Mouse (Mus musculus) stomach, embryonic 15.5 days (tissue): ENCODE data around the gene Map6. TPM values are rescaled to one million over a fixed set of nuclear protein-coding genes. Genes with fewer than 3 reads are reported as not detected.

Experiments
- ATAC-seq: fragments of 200-750 bp; cut with Nextera tagmentation; 2 replicates; pipeline ENCODE4 v1.8.0; 2017; ENCODE audit warnings: low read depth, moderate number of reproducible peaks, moderate TSS enrichment; ENCODE audit not compliant: insufficient read depth, low FRiP score
- H3K27ac ChIP-seq: fragments of 300-500 bp; sonication (generic); 2 replicates; pipeline ENCODE4 v1.5.1; 2015; ENCODE audit warnings: mild to moderate bottlenecking, inconsistent platforms
- H3K27me3 ChIP-seq: fragments of 300-500 bp; sonication (generic); replicated peaks from 2 replicates; pipeline ENCODE4 v1.6.1; 2015; ENCODE audit warnings: inconsistent platforms
- H3K36me3 ChIP-seq: fragments of 300-500 bp; sonication (generic); 2 replicates; pipeline ENCODE4 v1.6.1; 2015; ENCODE audit warnings: inconsistent platforms
- H3K4me1 ChIP-seq: fragments of 300-500 bp; sonication (generic); 2 replicates; pipeline ENCODE4 v1.6.1; 2015; ENCODE audit warnings: inconsistent platforms
- H3K4me2 ChIP-seq: fragments of 300-500 bp; sonication (generic); 2 replicates; pipeline ENCODE4 v1.6.1; 2015; ENCODE audit warnings: mild to moderate bottlenecking, inconsistent platforms
- H3K4me3 ChIP-seq: fragments of 300-500 bp; sonication (generic); replicated peaks from 2 replicates; pipeline ENCODE4 v1.5.1; 2015; ENCODE audit warnings: inconsistent platforms
- H3K9ac ChIP-seq: fragments of 300-500 bp; sonication (generic); 2 replicates; pipeline ENCODE4 v1.6.1; 2015; ENCODE audit warnings: inconsistent platforms
- H3K9me3 ChIP-seq: fragments of 300-500 bp; sonication (generic); 2 replicates; pipeline ENCODE4 v1.6.1; 2016; ENCODE audit warnings: inconsistent platforms
- WGBS: fragments of 180-500 bp; shearing (Covaris S2); methylation state at CpG from one replicate; pipeline ENCODE4 v1.1.7; 2015; 5-methylcytosine and 5-hydroxymethylcytosine counted together
- polyA plus RNA-seq: library from polyadenylated mRNA; unstranded; fragments of >200 nt; fragmentation: Nextera tagmentation; extraction: Ambion mirVana; gene quantifications from 2 replicates; pipeline ENCODE4 v1.2.1, GENCODE M21; 2015

The Map6 gene
- polyA plus RNA-seq, 1 experiment from 2014 or later = 6.7 TPM

DNA sequence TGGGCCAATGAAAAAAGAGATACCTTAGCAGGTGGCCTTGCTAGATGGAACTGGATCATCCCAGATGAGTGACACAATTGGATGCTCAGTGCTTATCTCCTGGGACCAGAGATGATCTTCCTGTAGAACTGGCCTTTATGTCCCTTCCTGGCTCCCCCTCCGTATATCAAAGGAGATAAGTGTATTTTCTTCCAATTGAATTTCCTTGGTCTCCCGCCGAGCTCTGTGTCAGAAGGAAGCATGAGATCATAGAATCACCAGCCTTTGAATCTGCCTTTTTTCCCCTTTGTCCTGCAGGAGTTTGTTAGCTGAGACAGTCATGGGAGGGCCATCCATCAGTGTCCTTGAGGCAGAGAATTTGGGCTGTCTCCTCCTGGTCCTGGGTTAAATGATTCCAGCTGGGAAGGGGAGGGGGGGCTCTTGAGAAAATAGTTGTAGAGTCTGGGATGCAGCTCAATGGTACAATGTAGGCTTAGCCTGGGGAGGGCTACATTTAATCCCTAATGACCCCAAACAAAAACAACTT is 33.5 kb downstream of the Map6 start:
- WGBS = 33% methylated on average over 3 of the region's 3 CpGs
- H3K27me3 ChIP-seq = no peaks in the 10 kb centered on the region
- ATAC-seq = no peak

DNA sequence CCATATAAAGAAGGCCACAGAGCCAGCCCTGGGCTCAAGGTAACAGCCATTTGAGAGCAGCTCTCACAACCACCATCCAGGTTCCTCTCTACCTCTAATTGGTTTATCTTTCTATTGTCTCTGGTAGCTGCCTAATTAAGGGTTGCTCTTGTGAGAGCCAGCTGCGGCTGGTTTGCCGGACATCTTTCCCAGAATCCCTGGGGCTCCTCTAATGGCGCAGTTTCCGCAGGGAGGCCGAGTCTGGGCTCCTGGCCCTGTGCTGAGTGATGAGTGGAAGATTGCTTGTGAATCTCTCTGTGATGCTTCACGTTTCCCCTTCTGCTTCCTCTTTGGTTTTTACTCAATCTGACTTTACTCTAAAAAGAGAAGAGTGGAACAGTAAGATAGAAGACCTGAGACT is 36.8 kb downstream of the Map6 start:
- Histone ChIP-seq H3K4me3 (no peak overlapping the region), H3K4me2 (no peak overlapping the region), H3K4me1 (peaks cover 11% of the 10 kb centered on the region), H3K9me3 (no peaks in the 10 kb centered on the region), H3K27ac (no peak overlapping the region), H3K9ac (no peak overlapping the region), H3K27me3 (no peaks in the 10 kb centered on the region), H3K36me3 (no peaks in the 10 kb centered on the region)
- WGBS = 61% methylated on average over 6 of the region's 6 CpGs
- ATAC-seq = no peak

More for the DNA sequence above, 33.5 kb downstream of the Map6 start:
- no peak overlapping the region for H3K4me3 ChIP-seq
- no peak overlapping the region for H3K9ac ChIP-seq
- peaks cover 7% of the 10 kb centered on the region for H3K4me1 ChIP-seq
- no peaks in the 10 kb centered on the region for H3K36me3 ChIP-seq
- H3K4me2 ChIP-seq = no peak overlapping the region
- no peak overlapping the region for H3K27ac ChIP-seq
- H3K9me3 ChIP-seq = no peaks in the 10 kb centered on the region

GRCm38 (mm10) chr7:99304949-99305372 is 37.7 kb downstream of the Map6 start:
- peak; percentile 59; the same call in 1 of the 2 replicates for ATAC-seq
- H3K36me3 ChIP-seq = no peaks in the 10 kb centered on the region
- 54% methylated on average over 5 of the region's 5 CpGs for WGBS
- H3K27me3 ChIP-seq = no peaks in the 10 kb centered on the region
- peaks cover 11% of the 10 kb centered on the region for H3K4me1 ChIP-seq
- H3K9me3 ChIP-seq = no peaks in the 10 kb centered on the region
- H3K4me2 ChIP-seq = no peak overlapping the region
- H3K4me3 ChIP-seq = no peak overlapping the region
- H3K27ac ChIP-seq = no peak overlapping the region
- H3K9ac ChIP-seq = no peak overlapping the region

DNA sequence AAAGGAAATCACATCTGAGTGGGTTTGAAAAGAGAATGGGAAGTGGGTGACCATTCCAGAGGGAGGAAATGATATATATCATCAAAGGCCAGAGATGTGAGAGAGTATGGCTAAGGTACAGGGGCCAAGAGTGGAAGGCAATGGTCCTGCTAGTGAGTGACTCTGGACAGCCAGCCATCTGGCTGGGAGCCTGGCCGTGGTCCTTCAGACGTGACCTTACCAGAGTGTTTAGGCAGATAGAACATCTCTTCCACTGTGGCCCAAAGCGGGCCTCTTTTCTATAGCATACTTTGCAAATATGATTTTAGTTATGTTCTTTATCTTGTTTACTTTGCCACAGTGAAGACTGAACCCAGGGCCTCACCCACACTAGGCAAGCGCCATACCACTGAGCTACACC is 38.4 kb downstream of the Map6 start:
- Histone ChIP-seq H3K9ac (no peak overlapping the region), H3K4me1 (peaks cover 11% of the 10 kb centered on the region), H3K9me3 (no peaks in the 10 kb centered on the region), H3K4me3 (no peak overlapping the region), H3K36me3 (no peaks in the 10 kb centered on the region), H3K27ac (no peak overlapping the region), H3K4me2 (no peak overlapping the region), H3K27me3 (no peaks in the 10 kb centered on the region)
- WGBS = 72% methylated on average over 4 of the region's 4 CpGs
- no peak for ATAC-seq

- Histone ChIP-seq H3K4me1 (peaks cover 11% of the 10 kb centered on the region), H3K9me3 (no peaks in the 10 kb centered on the region), H3K27me3 (no peaks in the 10 kb centered on the region), H3K27ac (no peak overlapping the region), H3K4me3 (no peak overlapping the region), H3K9ac (no peak overlapping the region), H3K36me3 (no peaks in the 10 kb centered on the region), H3K4me2 (no peak overlapping the region)
- 53% methylated on average over 3 of the region's 3 CpGs for WGBS
- ATAC-seq = no peak
Observed at GRCm38 (mm10) chr7:99306640-99307039, 39.4 kb downstream of the Map6 start.

DNA sequence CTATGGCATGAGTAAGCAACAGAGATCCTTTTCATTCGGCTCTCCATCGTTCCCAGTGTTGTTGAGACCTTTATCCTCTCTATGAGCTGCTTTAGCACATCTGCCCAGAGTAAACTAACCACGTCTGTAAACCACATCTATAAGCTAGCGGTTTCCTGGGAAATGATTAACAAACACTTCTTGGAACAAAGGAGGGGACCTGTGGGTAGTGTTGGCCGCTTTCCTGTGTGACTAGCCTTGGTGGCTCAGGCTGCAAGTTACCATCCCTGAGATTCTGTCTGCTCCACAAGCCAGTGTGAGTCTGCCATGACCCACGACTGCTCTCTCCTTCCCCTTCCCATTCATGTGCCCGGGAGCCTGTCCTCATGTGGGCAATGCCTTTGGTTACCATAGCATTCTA is 44.2 kb downstream of the Map6 start:
- no peaks in the 10 kb centered on the region for H3K36me3 ChIP-seq
- H3K9ac ChIP-seq = no peak overlapping the region
- H3K27me3 ChIP-seq = no peaks in the 10 kb centered on the region
- H3K9me3 ChIP-seq = no peaks in the 10 kb centered on the region
- 49% methylated on average over 7 of the region's 7 CpGs for WGBS
- H3K4me3 ChIP-seq = no peak overlapping the region
- H3K4me2 ChIP-seq = no peak overlapping the region
- 0 out of 2 replicates have a peak, but pooled peaks cover 6% of the 10 kb centered on the region for H3K4me1 ChIP-seq
- no peak for ATAC-seq
- no peak overlapping the region for H3K27ac ChIP-seq

GRCm38 (mm10) chr7:99312058-99312457 is 44.8 kb downstream of the Map6 start:
- Histone ChIP-seq H3K9ac (no peak overlapping the region), H3K27ac (no peak overlapping the region), H3K36me3 (no peaks in the 10 kb centered on the region), H3K4me1 (0 out of 2 replicates have a peak, but pooled peaks cover 6% of the 10 kb centered on the region), H3K27me3 (no peaks in the 10 kb centered on the region), H3K4me2 (no peak overlapping the region), H3K9me3 (no peaks in the 10 kb centered on the region), H3K4me3 (no peak overlapping the region)
- no peak for ATAC-seq
- WGBS = 58% methylated on average over 4 of the region's 4 CpGs

DNA sequence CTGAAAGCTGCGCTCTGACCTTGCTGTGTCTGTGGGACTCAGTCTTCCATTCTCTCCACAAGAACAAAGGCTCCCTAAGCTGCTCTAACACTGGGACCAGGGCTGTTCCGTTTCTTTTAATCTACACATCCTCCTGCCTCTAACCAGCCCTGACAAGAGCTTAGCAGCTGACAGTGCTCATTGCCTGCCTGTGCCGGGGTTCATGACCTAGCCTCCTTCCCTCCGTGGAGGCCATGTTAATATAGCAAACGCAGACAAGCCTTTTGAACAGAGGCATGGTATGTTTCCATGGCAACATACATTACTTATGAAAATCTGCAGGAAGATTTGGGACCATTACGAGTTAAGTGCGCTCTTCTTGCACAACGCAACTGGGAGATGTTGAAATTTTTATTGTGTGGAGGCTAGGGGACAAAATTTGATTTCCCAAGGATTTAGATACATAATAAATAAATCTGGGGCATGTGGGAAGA is 45.5 kb downstream of the Map6 start:
- Histone ChIP-seq H3K27me3 (no peaks in the 10 kb centered on the region), H3K9ac (no peak overlapping the region), H3K4me1 (0 out of 2 replicates have a peak, but pooled peaks cover 6% of the 10 kb centered on the region), H3K9me3 (no peaks in the 10 kb centered on the region), H3K4me2 (no peak overlapping the region), H3K4me3 (no peak overlapping the region), H3K36me3 (no peaks in the 10 kb centered on the region), H3K27ac (no peak overlapping the region)
- WGBS = 33% methylated on average over 8 of the region's 8 CpGs
- ATAC-seq = 0 out of 2 replicates have a peak, but pooled peaks have one; percentile 29

GRCm38 (mm10) chr7:99313253-99313652 is 46.0 kb downstream of the Map6 start:
- H3K27ac ChIP-seq = no peak overlapping the region
- WGBS = 65% methylated on average over 8 of the region's 8 CpGs

DNA sequence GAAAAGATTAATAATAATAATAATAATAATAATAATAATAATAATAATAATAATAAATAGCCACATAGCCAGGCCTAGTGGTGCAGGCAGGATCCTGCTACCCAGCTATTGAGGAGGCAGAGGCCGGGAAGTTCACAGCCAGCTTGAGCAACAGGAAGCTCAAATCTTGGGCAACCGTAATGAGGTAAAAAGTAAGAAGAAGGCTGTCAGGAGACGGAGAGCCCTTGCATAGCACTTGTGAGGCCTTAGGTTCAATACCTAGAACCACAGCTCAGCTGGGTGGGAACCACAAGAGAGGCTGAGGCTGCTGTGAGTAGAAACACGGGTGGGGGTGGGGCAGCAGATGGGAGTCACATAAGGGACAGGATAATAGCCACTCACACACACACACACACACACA is 47.3 kb downstream of the Map6 start:
- Histone ChIP-seq H3K4me2 (no peak overlapping the region), H3K4me1 (0 out of 2 replicates have a peak, but pooled peaks cover 6% of the 10 kb centered on the region), H3K36me3 (no peaks in the 10 kb centered on the region), H3K9me3 (no peaks in the 10 kb centered on the region), H3K27ac (no peak overlapping the region), H3K27me3 (no peaks in the 10 kb centered on the region), H3K9ac (no peak overlapping the region), H3K4me3 (no peak overlapping the region)
- ATAC-seq = no peak
- 75% methylated on average over 4 of the region's 4 CpGs for WGBS

More at GRCm38 (mm10) chr7:99313253-99313652, 46.0 kb downstream of the Map6 start:
- no peak overlapping the region for H3K4me2 ChIP-seq
- no peak overlapping the region for H3K4me3 ChIP-seq
- no peaks in the 10 kb centered on the region for H3K36me3 ChIP-seq
- 0 out of 2 replicates have a peak, but pooled peaks cover 6% of the 10 kb centered on the region for H3K4me1 ChIP-seq
- H3K27me3 ChIP-seq = no peaks in the 10 kb centered on the region
- no peaks in the 10 kb centered on the region for H3K9me3 ChIP-seq
- H3K9ac ChIP-seq = no peak overlapping the region
- ATAC-seq = no peak

GRCm38 (mm10) chr7:99316207-99316606 is 49.0 kb downstream of the Map6 start:
- 66% methylated on average over 7 of the region's 7 CpGs for WGBS
- 0 out of 2 replicates have a peak, but pooled peaks cover 6% of the 10 kb centered on the region for H3K4me1 ChIP-seq
- ATAC-seq = no peak
- no peaks in the 10 kb centered on the region for H3K36me3 ChIP-seq
- no peaks in the 10 kb centered on the region for H3K27me3 ChIP-seq
- no peak overlapping the region for H3K27ac ChIP-seq
- H3K4me3 ChIP-seq = no peak overlapping the region
- H3K9me3 ChIP-seq = no peaks in the 10 kb centered on the region
- H3K9ac ChIP-seq = no peak overlapping the region
- H3K4me2 ChIP-seq = no peak overlapping the region

DNA sequence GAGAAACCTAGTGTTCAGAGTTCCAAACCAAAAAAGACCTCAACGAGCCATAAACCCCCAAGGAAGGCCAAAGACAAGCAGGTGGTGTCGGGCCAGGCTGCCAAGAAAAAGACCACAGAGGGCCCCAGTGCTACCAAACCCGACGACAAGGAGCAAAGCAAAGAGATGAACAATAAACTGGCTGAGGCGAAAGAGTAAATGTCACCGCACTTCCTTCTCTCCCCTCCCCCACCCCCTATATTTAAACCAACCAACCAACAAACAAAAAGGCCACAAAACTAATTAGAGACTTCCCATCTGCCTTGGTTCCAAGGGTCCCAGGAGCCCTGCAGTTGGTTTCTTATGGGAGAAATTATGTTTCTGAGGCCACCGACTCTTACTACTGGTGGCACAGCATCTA is 50.2 kb downstream of the Map6 start:
- Histone ChIP-seq H3K9ac (no peak overlapping the region), H3K27me3 (no peaks in the 10 kb centered on the region), H3K36me3 (no peaks in the 10 kb centered on the region), H3K4me2 (no peak overlapping the region), H3K9me3 (no peaks in the 10 kb centered on the region), H3K4me3 (no peak overlapping the region), H3K4me1 (0 out of 2 replicates have a peak, but pooled peaks cover 4% of the 10 kb centered on the region), H3K27ac (no peak overlapping the region)
- no peak for ATAC-seq
- WGBS = 72% methylated on average over 7 of the region's 7 CpGs

GRCm38 (mm10) chr7:99320524-99320923 is 53.3 kb downstream of the Map6 start:
- Histone ChIP-seq H3K27ac (no peak overlapping the region), H3K27me3 (no peaks in the 10 kb centered on the region), H3K4me2 (no peak overlapping the region), H3K9ac (no peak overlapping the region), H3K4me3 (no peak overlapping the region), H3K36me3 (no peaks in the 10 kb centered on the region), H3K4me1 (no peaks in the 10 kb centered on the region), H3K9me3 (no peaks in the 10 kb centered on the region)
- WGBS = 44% methylated on average over 14 of the region's 14 CpGs
- no peak for ATAC-seq
